Mouse (Mus musculus) forelimb bud, embryonic 11.5 days (tissue): ENCODE measurements around the gene Trim29.

ENCODE experiments used
- DNase-seq: peaks from one replicate; pipeline ENCODE4 v3.0.0-alpha.2; 2012; ENCODE audit warnings: low read depth, low spot score

Trim29 gene

GRCm38 (mm10) chr9:43384400-43384799, 73.8 kb downstream of the Trim29 start:
- DNase-seq, result no peak
